Mouse (Mus musculus): ENCODE data around the gene Sf3b2.
"Not testable (repeated sequence)": the region's sequence is repeated elsewhere in the genome, so short reads cannot be mapped to it uniquely, and the experiment has no call there.

Gene Sf3b2

DNA sequence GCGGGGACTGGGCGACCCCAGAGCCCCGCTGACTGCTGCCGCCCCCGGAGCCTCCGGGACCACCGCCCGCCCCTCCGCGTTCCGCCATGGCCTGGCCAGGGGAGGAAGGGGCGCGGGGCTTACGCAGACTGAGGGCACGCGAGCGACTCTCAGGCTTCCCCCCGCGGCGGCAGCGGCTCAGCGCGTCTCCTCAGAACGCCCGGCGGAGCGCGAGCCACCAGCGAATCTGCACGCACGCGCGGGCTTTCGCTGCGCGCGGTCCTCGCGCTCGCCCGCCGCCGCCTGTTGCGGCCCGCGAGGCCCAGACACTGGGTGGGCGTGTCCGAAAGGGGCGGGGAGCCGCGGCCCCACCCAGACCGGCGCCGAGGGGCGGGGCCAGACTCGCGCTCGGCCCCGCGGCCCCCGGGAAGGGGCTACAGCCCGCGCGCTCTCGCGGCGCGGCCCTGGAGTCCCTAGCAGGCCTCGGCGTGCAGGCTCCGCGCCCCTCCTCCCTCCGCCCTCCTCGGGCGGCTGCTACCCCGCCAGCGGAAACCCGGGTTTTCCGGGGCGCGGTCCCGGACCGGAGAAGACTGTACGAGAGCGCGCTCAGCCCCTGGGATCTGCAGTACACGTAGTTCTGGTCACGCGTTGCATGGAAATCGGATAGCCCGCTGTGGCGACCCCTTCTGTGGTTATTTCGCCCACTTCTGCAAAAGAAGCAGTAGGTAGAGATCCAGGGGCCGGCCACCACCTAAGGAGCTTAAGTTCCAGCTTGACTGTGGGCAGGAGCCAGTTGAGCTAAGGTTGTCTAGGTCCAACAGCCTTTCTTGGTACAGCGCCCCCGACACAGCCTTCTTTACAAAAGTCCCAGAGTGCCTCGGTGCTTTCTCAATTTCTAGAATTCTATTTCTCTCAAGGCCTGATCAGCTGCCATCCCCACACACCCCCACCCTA lies 22.2 kb downstream of the Sf3b2 start, which contains the start of gene Pacs1:
Gene Pacs1, minus strand, starts transcription at position 319 of the 933 bp plus-strand sequence.
- DNase-seq = peak; percentile 94 to 98

DNA sequence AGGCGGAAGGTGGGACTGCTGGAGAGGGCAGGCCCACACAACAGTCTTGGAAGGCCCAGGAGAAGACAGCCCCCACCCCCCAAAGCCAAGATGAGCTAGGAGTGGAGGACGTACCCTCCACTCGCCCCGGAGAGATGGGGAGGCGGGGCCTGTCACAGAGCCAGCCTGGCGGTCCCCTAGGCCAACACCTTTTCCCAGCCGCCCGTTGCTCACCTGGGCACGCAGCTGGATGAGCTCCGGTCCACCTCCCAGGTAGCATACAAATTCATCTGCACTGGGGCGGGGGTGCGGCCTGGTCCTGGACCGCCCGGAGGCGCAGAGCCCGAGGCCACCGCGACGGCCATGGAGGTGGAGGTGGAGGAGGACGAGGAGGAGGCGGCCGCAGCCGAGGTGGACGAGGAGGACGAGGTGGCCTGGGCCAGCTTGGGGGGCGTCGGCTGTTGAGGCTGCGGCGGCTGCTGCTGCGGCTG lies 22.9 kb downstream of the Sf3b2 start:
- DNase-seq = peak in 1 of 2 experiments; percentile 47

DNA sequence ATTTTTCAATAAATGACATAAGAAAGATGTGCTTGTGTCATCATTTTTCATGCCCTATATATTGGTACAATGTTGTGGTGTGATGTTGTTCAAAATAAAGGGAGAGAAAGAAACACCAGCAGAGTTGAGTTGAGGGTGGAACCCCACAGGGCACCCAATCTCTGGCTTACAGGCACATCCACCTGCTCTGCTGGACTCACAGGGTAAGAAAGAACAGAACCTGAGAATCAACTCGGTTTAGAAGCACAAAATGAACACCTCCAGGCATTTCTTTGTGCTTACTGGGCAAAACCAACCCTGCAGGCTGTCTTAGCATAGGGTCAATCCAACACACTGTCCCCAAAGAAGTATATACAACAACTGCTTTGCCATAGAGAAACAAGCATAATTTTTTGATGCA lies 23.8 kb downstream of the Sf3b2 start:
- no peak for DNase-seq

DNA sequence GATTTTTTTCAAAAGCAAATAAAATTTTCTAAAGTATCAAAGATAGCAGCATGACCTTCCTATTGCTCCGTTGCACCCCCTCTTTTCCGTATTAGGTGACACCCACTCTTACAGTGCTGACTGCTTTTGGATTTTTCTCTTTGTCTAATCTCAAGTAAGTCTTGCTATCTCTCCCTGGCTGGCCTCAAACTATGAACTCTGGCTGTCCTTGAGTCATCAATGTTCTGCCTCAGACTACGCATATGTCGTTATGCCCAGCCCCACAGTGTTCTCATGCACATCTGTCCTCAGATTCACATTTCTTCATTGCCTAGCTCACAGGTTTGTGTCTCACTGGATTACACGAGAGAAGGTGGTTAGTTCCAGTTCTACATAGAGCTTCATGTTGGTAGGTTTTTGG lies 25.9 kb downstream of the Sf3b2 start:
- no peak for DNase-seq

DNA sequence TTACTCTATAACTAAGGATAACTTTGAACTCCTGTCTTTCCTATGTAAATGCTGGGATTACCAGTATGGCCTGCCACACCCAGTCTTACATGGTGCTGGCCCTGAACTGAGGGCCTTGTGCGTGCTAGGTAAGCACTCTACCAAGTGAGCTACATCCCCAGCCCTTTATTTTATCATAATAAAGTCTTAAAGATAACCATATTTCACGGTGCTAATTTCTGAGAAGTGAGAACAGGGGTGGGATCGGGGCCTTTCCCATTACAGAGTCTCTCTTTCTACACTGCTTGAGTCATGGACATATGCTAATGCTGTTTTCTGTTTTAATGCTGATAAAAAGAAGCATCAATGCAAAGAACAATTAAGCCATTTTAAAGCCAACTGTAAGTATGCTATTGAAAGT lies 26.4 kb downstream of the Sf3b2 start:
- DNase-seq = no peak

DNA sequence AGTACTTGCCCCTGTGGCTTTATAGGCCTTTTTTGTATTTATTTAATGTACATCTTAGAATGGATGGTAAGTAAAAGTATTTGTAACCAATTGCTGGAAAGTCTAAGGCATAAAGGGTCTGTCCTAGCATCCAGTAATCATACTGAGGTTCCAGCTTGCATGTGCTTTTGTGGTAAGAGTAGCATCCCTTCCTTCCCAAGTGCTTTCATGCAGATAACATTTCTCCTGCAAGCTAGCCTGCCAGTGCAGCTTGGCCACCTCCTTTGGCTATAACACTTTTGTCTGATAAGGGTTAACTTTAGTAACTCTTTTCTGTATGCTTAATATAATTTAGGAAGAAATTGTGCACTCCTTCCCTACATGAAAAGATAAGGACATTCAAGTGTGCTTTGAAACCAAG lies 27.2 kb downstream of the Sf3b2 start:
- DNase-seq = no peak

DNA sequence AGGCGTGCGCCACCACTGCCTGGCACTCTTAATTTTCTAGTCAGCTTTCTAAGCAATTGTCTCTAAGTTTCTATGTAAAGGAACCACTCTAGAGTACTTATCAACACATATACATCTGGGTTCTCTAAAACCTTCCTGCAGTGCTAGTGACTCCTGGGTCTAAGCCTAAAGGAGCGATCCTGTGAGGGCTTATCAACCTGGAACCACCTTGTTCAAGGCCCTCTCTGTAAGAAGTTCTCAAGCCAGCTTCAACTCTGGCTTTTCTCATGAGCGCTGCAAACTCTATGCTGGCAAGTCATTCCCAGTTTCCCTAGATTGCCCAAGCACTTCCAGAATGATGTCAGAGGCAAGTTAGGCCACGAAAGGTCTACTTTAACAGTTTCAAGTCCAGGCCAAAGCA lies 28.2 kb downstream of the Sf3b2 start:
- DNase-seq = no peak

DNA sequence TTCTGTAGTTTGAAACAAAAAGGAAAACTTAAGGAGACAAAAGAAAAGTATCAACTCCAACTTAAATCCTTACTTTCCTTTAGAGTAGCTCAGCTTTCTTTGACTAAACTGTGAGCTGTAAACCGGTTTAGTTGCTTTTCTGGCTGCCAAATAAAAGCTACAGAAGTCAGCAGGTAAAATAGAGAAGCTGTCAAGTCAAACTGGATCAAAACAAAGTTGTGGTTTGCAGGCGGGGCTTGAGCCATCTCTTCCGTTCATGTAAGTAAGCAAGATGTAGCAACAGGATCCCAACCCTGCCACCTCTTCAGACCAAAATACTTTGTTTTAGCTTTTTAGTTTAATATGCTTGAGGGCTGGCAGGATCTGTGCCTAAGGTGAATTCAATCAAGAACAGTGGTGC lies 38.1 kb downstream of the Sf3b2 start:
- DNase-seq = peak; percentile 67 to 80

DNA sequence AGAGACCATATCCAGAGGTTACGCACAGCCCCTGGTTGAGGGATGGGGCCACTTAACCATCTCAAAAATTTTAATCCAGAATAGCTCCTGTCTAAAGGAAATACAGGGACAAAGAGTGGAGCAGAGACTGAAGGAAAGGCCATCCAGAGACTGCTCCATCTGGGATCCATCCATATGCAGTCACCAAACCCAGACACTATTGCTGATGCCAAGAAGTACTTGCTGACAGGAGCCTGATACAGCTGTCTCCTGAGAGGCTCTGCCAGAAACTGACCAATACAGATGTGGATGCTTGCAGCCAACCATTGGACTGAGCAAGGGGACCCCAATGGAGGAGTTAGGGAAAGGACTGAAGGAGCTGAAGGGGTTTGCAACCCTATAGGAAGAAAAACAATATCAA lies 58.3 kb downstream of the Sf3b2 start:
- DNase-seq = not testable (repeated sequence)

DNA sequence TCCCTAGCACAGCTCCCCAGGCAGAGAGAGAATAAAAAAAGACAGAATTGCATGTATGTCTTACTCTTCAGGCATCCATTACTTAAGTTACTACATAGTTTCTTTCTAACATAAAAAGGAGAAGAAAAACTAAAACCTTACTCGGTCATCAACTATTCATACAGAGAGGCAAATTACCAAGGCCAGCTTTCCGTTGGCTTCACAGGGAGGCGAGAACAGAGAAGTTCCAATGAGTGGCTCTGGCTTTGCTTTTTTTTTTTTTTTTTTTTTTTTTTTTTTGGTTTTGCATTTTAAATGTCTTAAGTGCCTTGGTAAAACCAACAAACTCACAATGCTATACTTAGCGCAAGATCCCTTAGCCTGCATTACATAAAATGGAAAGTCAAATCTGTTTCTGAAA lies 62.6 kb downstream of the Sf3b2 start:
- DNase-seq = no peak

DNA sequence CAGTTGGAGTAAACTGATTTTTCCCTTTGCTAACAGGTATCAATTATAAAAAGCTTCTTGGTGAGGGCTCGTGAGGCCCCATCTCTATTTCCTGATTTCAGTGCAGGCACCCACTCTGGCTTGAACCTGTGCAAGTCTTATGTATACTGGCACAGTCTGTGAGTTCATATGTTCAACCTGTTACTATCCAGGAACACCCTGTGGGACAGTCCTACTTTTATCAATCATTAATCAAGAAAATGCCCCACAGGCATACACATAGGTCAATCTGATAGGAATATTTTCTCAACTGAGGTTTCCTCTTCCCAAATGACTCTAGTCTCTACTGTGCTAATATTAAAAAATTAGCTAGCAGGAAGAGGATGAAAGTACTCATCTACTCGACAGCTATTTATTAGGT lies 65.1 kb downstream of the Sf3b2 start:
- DNase-seq = no peak

DNA sequence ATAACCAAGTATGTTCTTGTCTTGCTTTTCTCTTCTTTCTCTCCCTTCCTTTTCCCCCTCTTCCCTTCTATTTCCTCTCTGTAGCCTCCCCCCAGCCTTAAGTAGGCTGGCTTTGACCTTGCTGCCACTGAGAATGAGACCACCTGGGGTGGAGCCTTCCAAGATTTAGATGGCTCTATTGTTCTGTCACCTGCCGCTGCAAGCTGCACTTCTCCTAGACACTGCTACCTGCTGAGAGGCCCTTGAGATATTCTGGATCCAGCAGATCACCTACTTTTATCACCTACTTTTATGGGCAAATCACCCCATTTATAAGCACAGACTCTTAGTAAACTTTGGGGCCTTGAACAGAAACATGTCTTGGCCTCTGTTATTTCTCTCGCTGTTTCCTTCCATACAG lies 70.6 kb downstream of the Sf3b2 start:
- no peak for DNase-seq

DNA sequence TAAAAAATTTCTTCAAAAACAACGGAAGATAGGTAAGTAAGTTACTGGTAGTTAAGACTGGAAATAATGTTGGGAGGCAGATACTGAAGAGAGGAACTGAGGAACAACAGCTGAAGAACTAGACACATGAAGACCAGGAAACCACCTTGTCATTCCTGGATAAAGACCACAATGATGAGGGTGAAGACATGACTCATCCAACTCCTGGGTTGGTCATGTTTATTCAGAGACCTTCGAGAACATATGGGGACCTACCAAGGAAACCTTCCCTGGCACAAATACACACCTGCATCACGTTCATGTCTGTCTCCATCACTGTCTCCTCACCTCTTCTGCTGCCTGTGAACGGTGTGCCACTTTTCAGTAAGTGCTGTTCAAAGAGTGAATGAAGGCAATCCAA lies 71.2 kb downstream of the Sf3b2 start:
- DNase-seq = no peak

All from thymus, postnatal 36 days (tissue).